Mouse (Mus musculus): ENCODE data around the gene Eppin.

DNA sequence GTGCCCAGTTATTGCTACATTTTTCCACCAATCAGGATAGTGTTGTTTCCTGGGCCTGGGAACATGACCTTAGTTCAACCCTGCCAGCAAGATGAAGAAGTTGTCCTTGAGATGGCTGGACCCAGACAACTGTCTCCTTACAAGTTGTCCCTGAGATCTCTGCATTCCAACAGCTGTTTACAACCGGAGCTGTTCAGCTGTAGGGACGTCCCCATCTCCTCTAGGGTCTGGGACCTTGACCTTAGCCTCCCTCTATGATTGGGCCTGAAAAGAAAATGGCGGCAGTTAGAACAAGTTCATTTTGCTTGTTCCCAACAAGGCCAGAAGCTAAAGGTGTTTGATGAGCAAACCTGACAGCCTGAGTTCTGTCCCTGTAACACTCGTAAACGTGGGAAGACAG lies 25.7 kb upstream of the Eppin start:
- no peak for TF ChIP-seq CTCF (IDR thresholded peaks at IDR 0.05; ENCODE audit: borderline replicate concordance, insufficient read depth, low read depth, low read length)
- TF ChIP-seq POLR2A (IDR thresholded peaks at IDR 0.05; ENCODE audit: borderline replicate concordance, insufficient read depth, low read length): no peak
